ENCODE assay signal across 40 mouse cellular contexts in the genomic region with DNA sequence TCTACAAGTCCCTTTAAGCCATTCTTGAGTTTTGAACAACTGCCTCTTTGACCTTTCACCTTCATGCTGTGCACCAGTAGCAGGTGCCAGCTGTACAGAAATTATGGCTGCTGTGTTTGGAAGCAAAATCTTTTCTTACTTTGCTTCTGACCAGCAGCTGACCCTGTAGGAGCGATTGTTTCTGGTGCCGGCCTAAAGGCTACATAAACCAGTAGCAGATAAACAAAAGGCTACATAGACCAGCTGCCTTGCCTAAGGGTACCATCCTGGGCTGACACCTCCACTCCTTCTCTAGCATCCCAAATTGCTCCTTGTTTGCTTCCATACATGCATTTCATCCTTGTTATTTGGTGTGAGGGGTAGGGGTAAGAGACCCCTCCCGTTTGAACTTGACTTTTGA. TPM values are rescaled to one million over a fixed set of nuclear protein-coding genes. Genes with fewer than 3 reads are reported as not detected.
DNase-seq lines count a peak whose midpoint lies in the region; ATAC-seq and TF ChIP-seq lines count a peak whose summit lies in the region.
"Had no signal": no experiment of that assay in that cellular context is flagged by ENCODE, and none has a peak within 500 bp of the region (broad histone marks: within the 10 kb centered on the region; RNA-seq: fewer than 3 reads in every experiment).

No protein-coding gene starts in this region.

- no peak overlapping the region for H3K4me3 ChIP-seq in hindbrain, embryonic 10.5 days
- H3K4me3 ChIP-seq in hindbrain, postnatal 0 days (ENCODE audit: low read length): no peak overlapping the region
- H3K4me3 ChIP-seq in hindbrain, embryonic 13.5 days: no peak overlapping the region
- no peak overlapping the region for H3K4me3 ChIP-seq in neural tube, embryonic 12.5 days
- H3K4me3 ChIP-seq: embryonic facial prominence, embryonic 13.5 days; heart, embryonic 15.5 days; intestine, embryonic 15.5 days; stomach, embryonic 15.5 days had no signal

- H3K9me3 ChIP-seq in hindbrain, embryonic 10.5 days: no peaks in the 10 kb centered on the region
- H3K9me3 ChIP-seq in hindbrain, postnatal 0 days (ENCODE audit: low read length): no peaks in the 10 kb centered on the region
- H3K9me3 ChIP-seq in hindbrain, embryonic 13.5 days: no peaks in the 10 kb centered on the region
- no peaks in the 10 kb centered on the region for H3K9me3 ChIP-seq in neural tube, embryonic 12.5 days
- H3K9me3 ChIP-seq: embryonic facial prominence, embryonic 13.5 days; heart, embryonic 15.5 days; intestine, embryonic 15.5 days; stomach, embryonic 15.5 days had no signal

- WGBS in hindbrain, embryonic 10.5 days: 51% methylated on average over 3 of the region's 3 CpGs
- 21% methylated on average over 3 of the region's 3 CpGs for WGBS in hindbrain, postnatal 0 days
- WGBS in hindbrain, embryonic 13.5 days: 19% methylated on average over 3 of the region's 3 CpGs
- WGBS in neural tube, embryonic 12.5 days: 25% methylated on average over 3 of the region's 3 CpGs

- TF ChIP-seq CTCF in hindbrain, postnatal 0 days (IDR thresholded peaks at IDR 0.05; ENCODE audit: low read depth): no peak

- no peak overlapping the region for H3K9ac ChIP-seq in hindbrain, postnatal 0 days (replicated peaks; ENCODE audit: low read length)
- H3K9ac ChIP-seq in hindbrain, embryonic 13.5 days: no peak overlapping the region
- no peak overlapping the region for H3K9ac ChIP-seq in neural tube, embryonic 12.5 days
- H3K9ac ChIP-seq: embryonic facial prominence, embryonic 13.5 days; forebrain, postnatal 0 days; heart, embryonic 15.5 days; intestine, embryonic 15.5 days; liver, embryonic 14.5 days; stomach, embryonic 15.5 days had no signal

- peaks cover 13% of the 10 kb centered on the region for H3K4me1 ChIP-seq in hindbrain, embryonic 10.5 days (replicated peaks)
- peaks cover 7% of the 10 kb centered on the region for H3K4me1 ChIP-seq in hindbrain, postnatal 0 days (ENCODE audit: insufficient read depth, low read length)
- H3K4me1 ChIP-seq in hindbrain, embryonic 13.5 days (replicated peaks): peaks cover 22% of the 10 kb centered on the region
- peaks cover 9% of the 10 kb centered on the region for H3K4me1 ChIP-seq in neural tube, embryonic 12.5 days
- H3K4me1 ChIP-seq: embryonic facial prominence, embryonic 13.5 days; heart, embryonic 15.5 days; intestine, embryonic 15.5 days; stomach, embryonic 15.5 days had no signal

- ATAC-seq in hindbrain, postnatal 0 days: no peak
- peak; percentile 31; the same call in 1 of the 2 replicates for ATAC-seq in hindbrain, embryonic 13.5 days (ENCODE audit: low FRiP score)
- ATAC-seq in neural tube, embryonic 12.5 days (ENCODE audit: low FRiP score, low read depth): peak; percentile 65
- no peak for ATAC-seq in inflammation-experienced regulatory T-cells, adult 6 months
- ATAC-seq: activated CD4-positive, CD25-positive, alpha-beta regulatory T cell, adult 4 months; intestine, embryonic 15.5 days had no signal

- H3K4me2 ChIP-seq in hindbrain, postnatal 0 days (ENCODE audit: low read depth, low read length): no peak overlapping the region
- no peak overlapping the region for H3K4me2 ChIP-seq in hindbrain, embryonic 13.5 days
- no peak overlapping the region for H3K4me2 ChIP-seq in neural tube, embryonic 12.5 days (replicated peaks)
- H3K4me2 ChIP-seq: embryonic facial prominence, embryonic 13.5 days; heart, embryonic 15.5 days; intestine, embryonic 15.5 days; stomach, embryonic 15.5 days had no signal

- no peak overlapping the region for H3K27ac ChIP-seq in hindbrain, embryonic 10.5 days
- H3K27ac ChIP-seq in hindbrain, postnatal 0 days: no peak overlapping the region
- H3K27ac ChIP-seq in hindbrain, embryonic 13.5 days: peak overlapping the region; percentile 73
- H3K27ac ChIP-seq in neural tube, embryonic 12.5 days: no peak overlapping the region
- H3K27ac ChIP-seq: embryonic facial prominence, embryonic 13.5 days; heart, embryonic 15.5 days; intestine, embryonic 15.5 days; kidney, postnatal 0 days; liver, embryonic 14.5 days; macrophage; stomach, embryonic 15.5 days had no signal

- H3K36me3 ChIP-seq in hindbrain, embryonic 10.5 days: no peaks in the 10 kb centered on the region
- no peaks in the 10 kb centered on the region for H3K36me3 ChIP-seq in hindbrain, postnatal 0 days (ENCODE audit: insufficient read depth, low read length)
- no peaks in the 10 kb centered on the region for H3K36me3 ChIP-seq in hindbrain, embryonic 13.5 days
- H3K36me3 ChIP-seq in neural tube, embryonic 12.5 days: no peaks in the 10 kb centered on the region
- H3K36me3 ChIP-seq: embryonic facial prominence, embryonic 13.5 days; heart, embryonic 15.5 days; intestine, embryonic 15.5 days; stomach, embryonic 15.5 days had no signal

- H3K27me3 ChIP-seq in hindbrain, embryonic 10.5 days (ENCODE audit: insufficient read depth, poor library complexity, severe bottlenecking): no peaks in the 10 kb centered on the region; the same call in 1 of the 2 replicates
- no peaks in the 10 kb centered on the region for H3K27me3 ChIP-seq in hindbrain, postnatal 0 days (ENCODE audit: insufficient read depth, low read length)
- 0 out of 2 replicates have a peak, but pooled peaks cover 3% of the 10 kb centered on the region for H3K27me3 ChIP-seq in hindbrain, embryonic 13.5 days
- H3K27me3 ChIP-seq in neural tube, embryonic 12.5 days (replicated peaks): no peaks in the 10 kb centered on the region
- H3K27me3 ChIP-seq: CH12.LX; embryonic facial prominence, embryonic 13.5 days; heart, embryonic 15.5 days; intestine, embryonic 15.5 days; stomach, embryonic 15.5 days had no signal

- DNase-seq in embryo, embryonic 10.5 days (ENCODE audit: low spot score): peak; percentile 44
- no peak for DNase-seq in embryo, embryonic 9.5 days (ENCODE audit: extremely low spot score)
- DNase-seq in hindbrain, embryonic 10.5 days (ENCODE audit: low spot score): peak; percentile 28
- DNase-seq in hindbrain, postnatal 0 days (ENCODE audit: low spot score): no peak
- no peak for DNase-seq in ovary, adult 18-20 months (ENCODE audit: low spot score)
- DNase-seq: adrenal gland, adult 2 months; adrenal gland, postnatal 36 days; cerebellum, adult 2 months; cerebellum, postnatal 14 days; forebrain, postnatal 0 days; gastrocnemius, postnatal 10 days; heart, postnatal 4 days; kidney, adult 2 months; kidney, postnatal 4 days; liver; lung, adult 2 months; lung, postnatal 10 days had no signal

RNA-seq across cellular contexts. Expression of gene Tlx3, which starts 30.7 kb away (rescaled TPM):
- 11.9 and 17.9 TPM in 2 replicates for polyA plus RNA-seq in hindbrain, embryonic 10.5 days (2016; fragmentation: Nextera tagmentation; extraction: Ambion mirVana)
- 39.4 and 39.6 TPM in 2 replicates for total RNA-seq in hindbrain, postnatal 0 days (2014; rRNA removed)
- polyA plus RNA-seq in hindbrain, postnatal 0 days (2015; fragmentation: Nextera tagmentation; extraction: Ambion mirVana): 11.3 and 14.5 TPM in 2 replicates
- 20.2 and 29.0 TPM in 2 replicates for polyA plus RNA-seq in hindbrain, embryonic 13.5 days (2015; fragmentation: Nextera tagmentation; extraction: Ambion mirVana)
- 64.6 and 83.5 TPM in 2 replicates for polyA plus RNA-seq in neural tube, embryonic 12.5 days (2016; fragmentation: Nextera tagmentation; extraction: Ambion mirVana)
- not detected for polyA plus RNA-seq in inflammation-experienced regulatory T-cells, adult 6 months (2017; shearing (Covaris generic))
- total RNA-seq: CH12.LX; forebrain, postnatal 0 days; gastrocnemius, postnatal 10 days; heart, postnatal 4 days; left cerebral cortex, adult 18-20 months; left cerebral cortex, postnatal 14 days; megakaryocyte-erythroid progenitor cell, adult 5-6 weeks; monocyte, adult 5-6 weeks had no signal
- polyA plus RNA-seq: activated CD4-positive, CD25-positive, alpha-beta regulatory T cell, adult 4 months; C2C12; cortical plate, adult 2 months; forebrain, embryonic 11.5 days; forebrain, postnatal 0 days; gonadal fat pad, adult 2 months; kidney, adult 2 months; kidney, postnatal 0 days; limb, embryonic 11.5 days; liver, embryonic 14.5 days; lung, adult 2 months; macrophage; small intestine, adult 2 months had no signal

RNA-seq across cellular contexts. Expression of gene Gm12117, which starts 42.4 kb away (rescaled TPM):
- not detected in 2 replicates for polyA plus RNA-seq in hindbrain, embryonic 10.5 days (2016; fragmentation: Nextera tagmentation; extraction: Ambion mirVana)
- not detected in 2 replicates for total RNA-seq in hindbrain, postnatal 0 days (2014; rRNA removed)
- not detected in 2 replicates for polyA plus RNA-seq in hindbrain, postnatal 0 days (2015; fragmentation: Nextera tagmentation; extraction: Ambion mirVana)
- polyA plus RNA-seq in hindbrain, embryonic 13.5 days (2015; fragmentation: Nextera tagmentation; extraction: Ambion mirVana): not detected in 2 replicates
- not detected in 2 replicates for polyA plus RNA-seq in neural tube, embryonic 12.5 days (2016; fragmentation: Nextera tagmentation; extraction: Ambion mirVana)
- polyA plus RNA-seq in inflammation-experienced regulatory T-cells, adult 6 months (2017; shearing (Covaris generic)): not detected
- total RNA-seq: adrenal gland, postnatal 36 days; CH12.LX; gastrocnemius, postnatal 10 days; left cerebral cortex, postnatal 14 days; megakaryocyte-erythroid progenitor cell, adult 5-6 weeks; monocyte, adult 5-6 weeks had no signal
- polyA plus RNA-seq: activated CD4-positive, CD25-positive, alpha-beta regulatory T cell, adult 4 months; adrenal gland, adult 2 months; C2C12; embryonic facial prominence, embryonic 13.5 days; forebrain, embryonic 11.5 days; forebrain, postnatal 0 days; gonadal fat pad, adult 2 months; heart, embryonic 15.5 days; intestine, embryonic 15.5 days; kidney, adult 2 months; kidney, postnatal 0 days; limb, embryonic 11.5 days; liver, embryonic 14.5 days; lung, adult 2 months; macrophage; midbrain, embryonic 14.5 days; small intestine, adult 2 months; stomach, embryonic 15.5 days had no signal

Comparison
In these comparisons a context has a peak if more than half of its experiments do, and no peak if none do; other contexts are left out.
1. DNase-seq: peak in embryo, embryonic 10.5 days (single experiment) and hindbrain, embryonic 10.5 days (single experiment); none in embryo, embryonic 9.5 days (single experiment), hindbrain, postnatal 0 days (single experiment) and ovary, adult 18-20 months (single experiment).
2. ATAC-seq: peak in hindbrain, embryonic 13.5 days (single experiment) and neural tube, embryonic 12.5 days (single experiment); none in hindbrain, postnatal 0 days (single experiment) and inflammation-experienced regulatory T-cells, adult 6 months (single experiment).
3. RNA of gene Tlx3, which starts 30.7 kb away (polyA plus RNA-seq): 64.6 to 83.5 TPM in neural tube, embryonic 12.5 days, 20.2 to 29.0 TPM in hindbrain, embryonic 13.5 days, 11.9 to 17.9 TPM in hindbrain, embryonic 10.5 days and 11.3 to 14.5 TPM in hindbrain, postnatal 0 days; not detected in inflammation-experienced regulatory T-cells, adult 6 months; every median in the first group is over 10 times any median in the second.